Mouse (Mus musculus) hematopoietic stem cell, adult 5-6 weeks (primary cell): ENCODE data around the gene Lypd9. TPM values are rescaled to one million over a fixed set of nuclear protein-coding genes. Genes with fewer than 3 reads are reported as not detected.
"Not testable (repeated sequence)": the region's sequence is repeated elsewhere in the genome, so short reads cannot be mapped to it uniquely, and the experiment has no call there.

Experiments
- ATAC-seq, 2 experiments: fragments of 125-278 bp in 1 of 2; replicated peaks in 1 of 2; 2 replicates each; pipeline ENCODE4 v1.8.0; 2016 to 2017; ENCODE audit warnings: inconsistent platforms in 2 of 2, mild to moderate bottlenecking in 2 of 2, moderate number of reproducible peaks in 2 of 2, low read depth in 1 of 2, moderate TSS enrichment in 1 of 2; ENCODE audit not compliant: low FRiP score in 2 of 2, poor library complexity in 2 of 2, severe bottlenecking in 2 of 2, insufficient read depth in 1 of 2, low TSS enrichment in 1 of 2
- total RNA-seq: library from RNA; stranded (forward); fragments of 172-1452, 232-1000 nt; gene quantifications from 2 replicates; pipeline ENCODE4 v1.2.3, GENCODE M21; 2017

The Lypd9 gene
- not detected in 2 replicates for total RNA-seq

- ATAC-seq = no peak
Measured at GRCm38 (mm10) chr11:58452759-58453158, at the start of gene Lypd9. Gene Lypd9, minus strand, starts transcription at chr11:58452923.

GRCm38 (mm10) chr11:58502472-58502871 lies 49.7 kb upstream of the Lypd9 start, which contains the start of gene Olfr331:
Gene Olfr331, minus strand, starts transcription at chr11:58502572.
- not testable (repeated sequence) for ATAC-seq

- no peak for ATAC-seq
Measured at GRCm38 (mm10) chr11:58499290-58499689, 46.6 kb upstream of the Lypd9 start.

GRCm38 (mm10) chr11:58498761-58499160 lies 46.0 kb upstream of the Lypd9 start:
- ATAC-seq = no peak

GRCm38 (mm10) chr11:58492455-58492854 lies 39.7 kb upstream of the Lypd9 start, which contains the start of gene Olfr332:
Gene Olfr332, minus strand, starts transcription at chr11:58492555.
- ATAC-seq = no peak

- no peak for ATAC-seq
Measured at GRCm38 (mm10) chr11:58462170-58462569, 9.4 kb upstream of the Lypd9 start, which contains the start of gene Olfr30. Gene Olfr30, minus strand, starts transcription at chr11:58462270.

- ATAC-seq = no peak
Measured at GRCm38 (mm10) chr11:58453592-58453991, 869 bp upstream of the Lypd9 start.

GRCm38 (mm10) chr11:58437866-58438265 lies 14.9 kb downstream of the Lypd9 start:
- no peak for ATAC-seq

GRCm38 (mm10) chr11:58432259-58432658 lies 20.5 kb downstream of the Lypd9 start, which contains the start of gene Gm12253:
Gene Gm12253, plus strand, starts transcription at chr11:58432559.
- ATAC-seq = no peak

GRCm38 (mm10) chr11:58420815-58421214 lies 31.9 kb downstream of the Lypd9 start, which contains the start of gene 1810065E05Rik:
Gene 1810065E05Rik, plus strand, starts transcription at chr11:58421111.
- ATAC-seq = no peak

- ATAC-seq = no peak
Measured at GRCm38 (mm10) chr11:58418336-58418735, 34.4 kb downstream of the Lypd9 start.

GRCm38 (mm10) chr11:58408066-58408465 lies 44.7 kb downstream of the Lypd9 start:
- ATAC-seq = no peak

- ATAC-seq = no peak
Measured at GRCm38 (mm10) chr11:58400655-58401054, 52.1 kb downstream of the Lypd9 start.

- ATAC-seq = no peak
Measured at GRCm38 (mm10) chr11:58399985-58400645, 52.6 kb downstream of the Lypd9 start.

Other genes with a start within 250 kb of the Lypd9 start
- gene 4930438A08Rik, start 178.1 kb downstream of the Lypd9 start, total RNA-seq = 2.7 and 10.8 TPM in 2 replicates
- gene Zfp692, start 145.9 kb downstream of the Lypd9 start, total RNA-seq = 16.2 and 23.3 TPM in 2 replicates
- gene Zfp672, start 122.6 kb downstream of the Lypd9 start, total RNA-seq = 34.0 and 54.5 TPM in 2 replicates
- gene Sh3bp5l, start 122.2 kb downstream of the Lypd9 start, total RNA-seq = 35.5 and 36.7 TPM in 2 replicates
- gene Lypd8, start 73.9 kb downstream of the Lypd9 start, total RNA-seq = not detected in 2 replicates
- gene 1810065E05Rik, start 31.8 kb downstream of the Lypd9 start, total RNA-seq = not detected in 2 replicates
- gene Gm12253, start 20.4 kb downstream of the Lypd9 start, total RNA-seq = not detected in 2 replicates
- gene Olfr30, start 9.3 kb upstream of the Lypd9 start, total RNA-seq = not detected in 2 replicates
- gene Olfr332, start 39.6 kb upstream of the Lypd9 start, total RNA-seq = not detected in 2 replicates
- gene Olfr331, start 49.6 kb upstream of the Lypd9 start, total RNA-seq = not detected in 2 replicates
- not detected in 2 replicates for gene Olfr330, start 81.9 kb upstream of the Lypd9 start, total RNA-seq
- not detected in 2 replicates for gene Olfr329-ps, start 93.5 kb upstream of the Lypd9 start, total RNA-seq
- gene Olfr328, start 102.7 kb upstream of the Lypd9 start, total RNA-seq = not detected in 2 replicates
- gene Olfr224, start 117.6 kb upstream of the Lypd9 start, total RNA-seq = not detected in 2 replicates
- not detected in 2 replicates for gene Olfr325, start 124.8 kb upstream of the Lypd9 start, total RNA-seq
- not detected in 2 replicates for gene Olfr324, start 142.2 kb upstream of the Lypd9 start, total RNA-seq
- not detected in 2 replicates for gene 2210407C18Rik, start 163.2 kb upstream of the Lypd9 start, total RNA-seq
- not detected in 2 replicates for gene Olfr323, start 177.6 kb upstream of the Lypd9 start, total RNA-seq
- gene Trim58, start 187.5 kb upstream of the Lypd9 start, total RNA-seq = 2.8 and 3.9 TPM in 2 replicates
- gene Olfr322, start 205.9 kb upstream of the Lypd9 start, total RNA-seq = not detected in 2 replicates
- not detected in 2 replicates for gene Olfr320, start 228.2 kb upstream of the Lypd9 start, total RNA-seq
- not detected in 2 replicates for gene Olfr319, start 246.2 kb upstream of the Lypd9 start, total RNA-seq